ENCODE assay signal across 26 mouse cellular contexts in the genomic region with DNA sequence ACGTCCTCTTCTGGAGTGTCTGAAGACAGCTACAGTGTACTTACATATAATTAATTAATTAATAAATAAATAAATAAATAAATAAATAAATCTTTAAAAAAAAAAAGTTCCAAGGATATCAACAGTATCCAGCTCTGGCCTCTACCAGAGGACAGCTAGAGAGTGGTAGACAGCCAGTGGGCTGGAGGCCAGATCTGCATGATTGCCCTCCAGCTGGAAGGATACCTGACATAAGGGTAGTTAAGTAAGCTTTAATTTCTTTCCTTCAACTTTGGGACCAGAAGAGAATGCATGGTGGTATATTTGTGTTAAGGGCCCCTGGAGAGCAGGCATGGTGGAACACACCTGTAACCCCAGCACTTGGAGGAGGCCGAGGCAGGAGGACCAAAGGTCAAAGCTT. TPM values are rescaled to one million over a fixed set of nuclear protein-coding genes. Genes with fewer than 3 reads are reported as not detected.
A peak's percentile ranks its signal among the peaks of the same experiment; 100 is the strongest.
DNase-seq lines count a peak whose midpoint lies in the region; ATAC-seq and TF ChIP-seq lines count a peak whose summit lies in the region.
"Had no signal": no experiment of that assay in that cellular context is flagged by ENCODE, and none has a peak within 500 bp of the region (broad histone marks: within the 10 kb centered on the region; RNA-seq: fewer than 3 reads in every experiment).

No protein-coding gene starts in this region.

- WGBS in forebrain, embryonic 11.5 days, result 80% methylated on average over 2 of the region's 2 CpGs
- 88% methylated on average over 2 of the region's 2 CpGs for WGBS in forebrain, embryonic 16.5 days
- 82% methylated on average over 2 of the region's 2 CpGs for WGBS in kidney, postnatal 0 days
- 100% methylated on average over 2 of the region's 2 CpGs for WGBS in macrophage (ENCODE audit: missing documents)

- TF ChIP-seq CTCF in kidney, postnatal 0 days (IDR thresholded peaks at IDR 0.05; ENCODE audit: low read depth), result no peak

- no peaks in the 10 kb centered on the region for H3K27me3 ChIP-seq in forebrain, embryonic 11.5 days (ENCODE audit: control insufficient read depth, insufficient read depth, low read length)
- H3K27me3 ChIP-seq in forebrain, embryonic 16.5 days (replicated peaks; ENCODE audit: control insufficient read depth, insufficient read depth, low read length), result no peaks in the 10 kb centered on the region
- no peaks in the 10 kb centered on the region for H3K27me3 ChIP-seq in kidney, postnatal 0 days (ENCODE audit: insufficient read depth, low read length)
- H3K27me3 ChIP-seq: embryonic facial prominence, embryonic 12.5 days; embryonic facial prominence, embryonic 15.5 days; forebrain, embryonic 12.5 days; forebrain, embryonic 15.5 days; hindbrain, embryonic 12.5 days; hindbrain, embryonic 15.5 days had no signal

- H3K36me3 ChIP-seq in forebrain, embryonic 11.5 days (ENCODE audit: control insufficient read depth, insufficient read depth, low read length), result peaks cover 9% of the 10 kb centered on the region
- H3K36me3 ChIP-seq in forebrain, embryonic 16.5 days (ENCODE audit: control insufficient read depth, insufficient read depth), result peaks cover 29% of the 10 kb centered on the region
- peaks cover 34% of the 10 kb centered on the region for H3K36me3 ChIP-seq in kidney, postnatal 0 days (ENCODE audit: insufficient read depth, low read length)
- H3K36me3 ChIP-seq in macrophage (ENCODE audit: inconsistent target), result peaks cover 42% of the 10 kb centered on the region

- DNase-seq in adrenal gland, adult 2 months, result peak; percentile 59
- no peak for DNase-seq in adrenal gland, adult 18-20 months (ENCODE audit: low spot score in 2 of 2)
- peak; percentile 27 for DNase-seq in forebrain, embryonic 11.5 days (ENCODE audit: low spot score)
- no peak for DNase-seq in kidney, postnatal 0 days (ENCODE audit: low spot score)
- no peak for DNase-seq in kidney, postnatal 36 days
- DNase-seq in left cerebral cortex, adult 18-20 months (ENCODE audit: low spot score in 2 of 2), result no peak
- DNase-seq: cerebellum, adult 11 months; cerebellum, adult 2 months; cerebellum, adult 9-11 months; gastrocnemius, postnatal 10 days; heart, adult 2 months; kidney, adult 11 months had no signal

- H3K9ac ChIP-seq in forebrain, embryonic 11.5 days (ENCODE audit: low read length), result no peak overlapping the region
- no peak overlapping the region for H3K9ac ChIP-seq in forebrain, embryonic 16.5 days (replicated peaks; ENCODE audit: low read depth, low read length)
- no peak overlapping the region for H3K9ac ChIP-seq in kidney, postnatal 0 days (ENCODE audit: low read depth, low read length)
- H3K9ac ChIP-seq: embryonic facial prominence, embryonic 12.5 days; embryonic facial prominence, embryonic 15.5 days; forebrain, embryonic 12.5 days; forebrain, embryonic 15.5 days; hindbrain, embryonic 12.5 days; hindbrain, embryonic 15.5 days had no signal

- no peak for ATAC-seq in forebrain, embryonic 11.5 days (replicated peaks; ENCODE audit: low FRiP score)
- no peak for ATAC-seq in forebrain, embryonic 16.5 days
- 0 out of 2 replicates have a peak, but pooled peaks have one; percentile 23 for ATAC-seq in kidney, postnatal 0 days (replicated peaks; ENCODE audit: low FRiP score, low read depth)
- ATAC-seq: activated CD4-positive, CD25-positive, alpha-beta regulatory T cell, adult 4 months; forebrain, embryonic 15.5 days had no signal

- H3K4me1 ChIP-seq in forebrain, embryonic 11.5 days (replicated peaks; ENCODE audit: control insufficient read depth, insufficient read depth, low read length), result no peaks in the 10 kb centered on the region
- H3K4me1 ChIP-seq in forebrain, embryonic 16.5 days (replicated peaks; ENCODE audit: control insufficient read depth, insufficient read depth, low read length), result no peaks in the 10 kb centered on the region
- H3K4me1 ChIP-seq in kidney, postnatal 0 days (replicated peaks; ENCODE audit: insufficient read depth, low read length), result no peaks in the 10 kb centered on the region
- H3K4me1 ChIP-seq: embryonic facial prominence, embryonic 12.5 days; embryonic facial prominence, embryonic 15.5 days; forebrain, embryonic 12.5 days; forebrain, embryonic 15.5 days; hindbrain, embryonic 12.5 days; hindbrain, embryonic 15.5 days had no signal

- H3K27ac ChIP-seq in forebrain, embryonic 11.5 days (ENCODE audit: low read depth, low read length), result no peak overlapping the region
- no peak overlapping the region for H3K27ac ChIP-seq in forebrain, embryonic 16.5 days (ENCODE audit: low read length)
- H3K27ac ChIP-seq in kidney, postnatal 0 days, result no peak overlapping the region
- H3K27ac ChIP-seq in macrophage, result peak overlapping the region; percentile 95
- H3K27ac ChIP-seq: embryonic facial prominence, embryonic 12.5 days; embryonic facial prominence, embryonic 15.5 days; forebrain, embryonic 12.5 days; forebrain, embryonic 15.5 days; heart, adult 2 months; heart, embryonic 10.5 days; hindbrain, embryonic 12.5 days; hindbrain, embryonic 15.5 days had no signal

- no peak overlapping the region for H3K4me3 ChIP-seq in forebrain, embryonic 11.5 days (ENCODE audit: low read depth, low read length)
- no peak overlapping the region for H3K4me3 ChIP-seq in forebrain, embryonic 16.5 days (replicated peaks; ENCODE audit: low read length)
- H3K4me3 ChIP-seq in kidney, postnatal 0 days (replicated peaks; ENCODE audit: low read depth, low read length), result no peak overlapping the region
- H3K4me3 ChIP-seq in macrophage (ENCODE audit: inconsistent target), result no peak overlapping the region
- H3K4me3 ChIP-seq: embryonic facial prominence, embryonic 12.5 days; embryonic facial prominence, embryonic 15.5 days; forebrain, embryonic 12.5 days; forebrain, embryonic 15.5 days; heart, adult 2 months; heart, embryonic 10.5 days; hindbrain, embryonic 12.5 days; hindbrain, embryonic 15.5 days had no signal

- no peaks in the 10 kb centered on the region for H3K79me2 ChIP-seq in macrophage (ENCODE audit: inconsistent target)

- H3K4me2 ChIP-seq in forebrain, embryonic 11.5 days (ENCODE audit: low read depth, low read length, severe bottlenecking), result no peak overlapping the region
- H3K4me2 ChIP-seq in forebrain, embryonic 16.5 days (ENCODE audit: low read length), result no peak overlapping the region
- H3K4me2 ChIP-seq in kidney, postnatal 0 days (ENCODE audit: low read length), result no peak overlapping the region
- H3K4me2 ChIP-seq: embryonic facial prominence, embryonic 12.5 days; embryonic facial prominence, embryonic 15.5 days; forebrain, embryonic 12.5 days; forebrain, embryonic 15.5 days; hindbrain, embryonic 12.5 days; hindbrain, embryonic 15.5 days had no signal

- H3K9me3 ChIP-seq in forebrain, embryonic 11.5 days (ENCODE audit: control insufficient read depth, low read length), result no peaks in the 10 kb centered on the region
- no peaks in the 10 kb centered on the region for H3K9me3 ChIP-seq in forebrain, embryonic 16.5 days (ENCODE audit: control insufficient read depth, low read length)
- H3K9me3 ChIP-seq in kidney, postnatal 0 days (replicated peaks; ENCODE audit: low read length), result no peaks in the 10 kb centered on the region
- H3K9me3 ChIP-seq: embryonic facial prominence, embryonic 12.5 days; embryonic facial prominence, embryonic 15.5 days; forebrain, embryonic 12.5 days; forebrain, embryonic 15.5 days; heart, embryonic 10.5 days; hindbrain, embryonic 12.5 days; hindbrain, embryonic 15.5 days had no signal

RNA-seq across cellular contexts. Expression of gene Gsg1l, which starts 17.6 kb away (rescaled TPM):
- total RNA-seq in adrenal gland, adult 2 months (2021), result 100 to 1,000 TPM in 1 of 2 experiments, 10 to 100 TPM in 1; 68.8 to 110 TPM
- 158 and 175 TPM in 2 replicates for polyA plus RNA-seq in adrenal gland, adult 2 months (2012; rRNA removed)
- 10 to 100 TPM; 31.6 to 71.0 TPM for total RNA-seq in adrenal gland, adult 18-20 months (2021)
- 0.63 and 0.72 TPM in 2 replicates for polyA plus RNA-seq in forebrain, embryonic 11.5 days (2014; fragmentation: Nextera tagmentation; extraction: Ambion mirVana)
- 5.8 and 6.1 TPM in 2 replicates for polyA plus RNA-seq in forebrain, embryonic 16.5 days (2015; fragmentation: Nextera tagmentation; extraction: Ambion mirVana)
- polyA plus RNA-seq in kidney, postnatal 0 days (2015; fragmentation: Nextera tagmentation; extraction: Ambion mirVana), result 0.72 and 0.78 TPM in 2 replicates
- total RNA-seq in macrophage (2018; cell fraction: chromatin; rRNA removed), result under 1 TPM in 1 of 26 experiments, not detected in 25; 0.29 TPM
- under 1 TPM in 8 of 26 experiments, not detected in 18; 0.03 to 0.09 (median 0.05) TPM for total RNA-seq in macrophage (2018; cell fraction: cytosol; rRNA removed)
- total RNA-seq in macrophage (2018; cell fraction: nucleus; rRNA removed), result under 1 TPM in 1 of 26 experiments, not detected in 25; 0.15 TPM
- polyA plus RNA-seq in macrophage (2018), result 0.03 TPM in 1 of 3 replicates, not detected in the others
- total RNA-seq in left cerebral cortex, adult 18-20 months (2021), result 10 to 100 TPM; 65.7 to 75.3 TPM
- total RNA-seq: common myeloid progenitor, adult 5-6 weeks; ES-E14; gastrocnemius, postnatal 36 days; granulocyte monocyte progenitor cell, adult 5-6 weeks had no signal
- polyA plus RNA-seq: activated CD4-positive, CD25-positive, alpha-beta regulatory T cell, adult 4 months had no signal

Comparison
In these comparisons a context has a peak if more than half of its experiments do, and no peak if none do; other contexts are left out.
1. DNase-seq: peak in adrenal gland, adult 2 months (single experiment) and forebrain, embryonic 11.5 days (single experiment); none in adrenal gland, adult 18-20 months (0 of 2), kidney, postnatal 0 days (single experiment), kidney, postnatal 36 days (0 of 2) and left cerebral cortex, adult 18-20 months (0 of 2).
2. RNA of gene Gsg1l, which starts 17.6 kb away (polyA plus RNA-seq): 158 to 175 TPM in adrenal gland, adult 2 months; 5.8 to 6.1 TPM in forebrain, embryonic 16.5 days, 0.72 to 0.78 TPM in kidney, postnatal 0 days, 0.63 to 0.72 TPM in forebrain, embryonic 11.5 days and 0.03 TPM in macrophage; every median in the first group is over 10 times any median in the second.